Mouse (Mus musculus): ENCODE results near the gene Gpr176. TPM values are rescaled to one million over a fixed set of nuclear protein-coding genes. Genes with fewer than 3 reads are reported as not detected.
A peak's percentile ranks its signal among the peaks of the same experiment; 100 is the strongest.
"Not testable (repeated sequence)": the region's sequence is repeated elsewhere in the genome, so short reads cannot be mapped to it uniquely, and the experiment has no call there.

Gene Gpr176
- total RNA-seq, 2 experiments from 2014 or later, result 12.5 to 13.1 TPM

GRCm38 (mm10) chr2:118303456-118303855 is 69.8 kb downstream of the Gpr176 start:
- DNase-seq (ENCODE audit: extremely low spot score in 1 of 2, low spot score in 1 of 2), result no peak

DNA sequence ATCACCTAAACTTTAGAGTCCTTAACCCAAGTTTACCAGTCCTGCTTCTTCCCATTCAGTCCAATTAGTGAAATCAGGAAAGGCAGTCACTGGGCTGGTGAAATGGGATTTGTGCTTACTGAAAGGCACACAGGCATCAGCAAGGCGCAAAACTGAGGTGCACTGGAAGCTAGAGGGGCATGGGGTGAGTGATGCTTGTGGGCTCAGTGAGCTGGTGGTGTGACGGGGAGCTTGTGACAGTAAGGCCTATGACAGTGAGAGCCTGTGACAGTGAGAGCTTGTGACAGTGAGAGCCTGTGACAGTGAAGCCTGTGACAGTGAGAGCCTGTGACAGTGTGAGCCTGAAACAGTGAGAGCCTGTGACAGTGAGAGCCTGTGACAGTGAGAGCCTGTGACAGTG is 71.6 kb downstream of the Gpr176 start:
- no peak for DNase-seq (ENCODE audit: extremely low spot score in 1 of 2, low spot score in 1 of 2)

GRCm38 (mm10) chr2:118301041-118301545 is 72.1 kb downstream of the Gpr176 start:
- DNase-seq (ENCODE audit: extremely low spot score in 1 of 2, low spot score in 1 of 2), result no peak

- DNase-seq (ENCODE audit: extremely low spot score in 1 of 2, low spot score in 1 of 2), result no peak
These were observed 73.2 kb downstream of the Gpr176 start for GRCm38 (mm10) chr2:118299981-118300380.

GRCm38 (mm10) chr2:118298601-118299000 is 74.6 kb downstream of the Gpr176 start:
- no peak for DNase-seq (ENCODE audit: extremely low spot score in 1 of 2, low spot score in 1 of 2)

DNA sequence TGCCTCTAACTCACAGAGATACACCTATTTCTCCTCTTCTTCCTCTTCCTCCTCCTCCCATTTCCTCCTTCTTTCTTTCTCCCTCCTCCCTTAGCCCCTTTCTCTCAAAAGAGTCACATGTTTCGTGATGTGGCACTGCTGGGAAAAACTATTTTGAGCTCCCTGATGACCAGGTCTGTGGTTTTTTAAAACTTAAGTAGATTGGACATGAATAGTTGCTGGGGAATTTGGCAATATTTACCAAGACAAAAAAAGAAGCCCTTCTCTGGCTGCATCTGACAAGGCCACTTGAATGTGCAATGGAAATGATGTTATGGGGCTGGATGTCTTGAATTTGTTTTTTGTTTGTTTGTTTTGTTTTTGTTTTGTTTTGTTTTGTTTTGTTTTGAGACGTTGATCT is 75.3 kb downstream of the Gpr176 start:
- no peak for DNase-seq (ENCODE audit: extremely low spot score in 1 of 2, low spot score in 1 of 2)

DNA sequence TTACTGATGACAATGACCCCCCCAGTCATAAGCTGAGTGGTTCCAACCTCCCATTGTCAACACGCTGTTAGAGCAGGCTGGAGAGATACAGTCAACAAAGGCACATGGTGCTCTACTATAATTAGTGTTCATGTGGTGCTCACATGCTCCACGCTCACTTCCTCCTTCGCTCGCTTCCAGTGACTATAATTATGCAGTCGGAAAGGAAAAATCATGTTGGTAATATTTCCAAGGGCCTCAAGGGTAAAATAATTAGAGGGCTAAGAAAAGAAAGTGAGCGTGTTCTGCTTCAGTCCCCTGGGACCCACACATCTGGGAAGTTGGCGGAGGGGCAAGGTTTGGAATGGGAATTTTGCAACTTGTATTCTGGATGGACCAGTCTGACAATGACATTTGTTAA is 77.7 kb downstream of the Gpr176 start:
- DNase-seq (ENCODE audit: extremely low spot score in 1 of 2, low spot score in 1 of 2), result no peak

DNA sequence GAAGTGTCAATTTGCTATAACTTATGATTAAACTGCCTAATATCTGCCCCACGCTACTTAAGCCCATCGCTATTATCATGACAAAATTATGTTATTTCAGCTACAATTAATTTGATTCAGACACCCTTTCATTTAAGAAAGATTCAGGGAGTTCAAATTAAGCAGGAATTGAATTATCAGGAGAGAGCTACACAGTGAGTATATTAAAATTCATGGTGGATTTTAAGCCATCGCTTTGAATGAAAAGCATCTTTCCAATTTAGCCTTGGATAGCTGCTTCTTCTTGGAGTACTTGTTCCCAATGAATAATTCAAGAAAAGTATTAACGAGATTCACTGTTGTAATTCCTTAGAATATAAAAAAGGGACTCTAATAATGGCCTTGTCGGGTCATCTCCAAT is 79.6 kb downstream of the Gpr176 start:
- no peak for DNase-seq (ENCODE audit: extremely low spot score in 1 of 2, low spot score in 1 of 2)

DNA sequence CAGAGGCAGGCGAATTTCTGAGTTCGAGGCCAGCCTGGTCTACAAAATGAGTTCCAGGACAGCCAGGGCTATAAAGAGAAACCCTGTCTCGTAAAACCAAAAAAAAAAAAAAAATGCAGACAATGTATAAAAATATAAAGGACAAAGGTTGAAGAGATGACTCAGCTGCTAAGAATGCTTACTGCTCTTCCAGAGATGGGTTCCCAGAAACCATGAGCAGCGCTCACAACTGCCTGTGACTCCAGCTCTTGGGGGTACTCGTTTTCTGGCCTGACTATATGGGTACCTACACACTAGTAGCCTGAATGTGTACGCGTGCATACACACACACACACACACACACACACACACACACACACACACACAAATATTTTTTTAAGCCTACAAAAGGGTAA is 84.2 kb downstream of the Gpr176 start:
- not testable (repeated sequence) for DNase-seq (ENCODE audit: extremely low spot score in 1 of 2, low spot score in 1 of 2)

DNA sequence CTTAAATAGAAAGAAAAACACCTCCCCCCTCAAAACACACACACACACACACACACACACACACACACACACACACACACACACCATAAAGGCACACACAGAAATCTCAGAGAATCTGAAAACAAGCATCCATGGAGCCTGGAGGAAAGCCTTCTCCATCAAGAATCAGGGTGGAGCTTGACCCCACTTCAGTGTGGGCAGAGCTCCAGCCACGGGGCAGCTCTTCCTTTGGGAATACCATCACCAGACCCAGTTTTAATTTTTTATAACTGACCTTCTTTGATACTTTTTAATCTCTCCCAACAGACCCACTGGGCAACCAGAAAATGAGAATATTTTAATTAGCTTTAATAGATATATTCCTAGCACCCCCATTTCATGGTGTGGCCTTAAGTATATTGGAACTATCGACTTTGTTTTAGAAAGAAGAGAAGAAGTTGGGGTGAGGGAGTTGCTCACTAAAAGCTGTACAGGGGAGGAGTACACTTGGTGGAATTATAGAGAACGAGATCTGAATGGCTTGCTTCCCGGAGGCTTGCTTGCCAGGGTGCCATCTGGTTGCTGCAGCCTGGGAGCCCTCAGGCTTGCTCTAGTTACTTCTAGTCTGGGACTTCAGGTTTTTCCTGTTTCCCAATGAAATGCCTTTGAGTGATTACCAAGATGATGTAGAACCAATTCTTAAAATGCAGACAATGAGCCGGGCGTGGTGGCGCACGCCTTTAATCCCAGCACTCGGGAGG is 84.7 kb downstream of the Gpr176 start:
- no peak for DNase-seq (ENCODE audit: extremely low spot score in 1 of 2, low spot score in 1 of 2)

DNA sequence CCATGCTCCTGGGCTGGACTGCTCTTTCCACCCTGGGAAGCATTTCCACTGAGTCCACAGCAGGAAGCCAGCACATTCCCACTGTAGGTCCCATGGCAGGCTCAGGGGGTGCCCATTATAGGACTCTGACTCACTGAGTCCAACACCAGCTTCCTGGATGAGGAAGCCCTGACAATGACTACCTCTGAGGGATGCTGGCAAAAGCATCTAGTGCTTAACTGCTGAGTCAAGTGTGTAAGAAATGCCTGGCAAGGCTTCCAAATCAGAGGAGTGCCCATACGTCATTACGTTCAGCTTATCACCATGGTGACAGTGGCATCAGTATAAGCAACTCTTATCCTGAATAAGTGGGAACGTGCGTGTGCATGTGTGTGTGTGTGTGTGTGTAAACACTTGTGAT is 85.5 kb downstream of the Gpr176 start:
- no peak for DNase-seq (ENCODE audit: extremely low spot score in 1 of 2, low spot score in 1 of 2)

- no peak for DNase-seq (ENCODE audit: extremely low spot score in 1 of 2, low spot score in 1 of 2)
These were observed 90.8 kb downstream of the Gpr176 start for GRCm38 (mm10) chr2:118282467-118282866.

DNA sequence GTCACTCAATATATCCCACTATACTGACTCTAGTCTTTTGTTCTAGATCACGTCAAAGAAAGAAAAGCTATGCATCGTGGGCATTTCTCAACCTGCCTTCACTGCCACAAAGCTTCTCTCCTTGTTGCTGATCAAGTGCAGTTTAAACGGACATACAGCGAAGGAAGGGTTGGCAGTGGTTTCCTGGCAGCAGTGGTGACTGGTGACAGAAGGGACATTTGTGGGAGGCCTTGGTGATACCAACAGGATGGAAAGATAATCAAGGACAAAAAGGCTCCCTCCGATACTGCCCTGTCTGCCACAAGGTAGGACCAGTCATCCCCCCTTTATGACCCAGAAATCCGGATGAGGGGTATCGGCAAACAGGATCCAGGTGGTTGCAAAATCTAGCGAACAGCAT is 95.0 kb downstream of the Gpr176 start:
- DNase-seq (ENCODE audit: extremely low spot score in 1 of 2, low spot score in 1 of 2), result no peak

DNA sequence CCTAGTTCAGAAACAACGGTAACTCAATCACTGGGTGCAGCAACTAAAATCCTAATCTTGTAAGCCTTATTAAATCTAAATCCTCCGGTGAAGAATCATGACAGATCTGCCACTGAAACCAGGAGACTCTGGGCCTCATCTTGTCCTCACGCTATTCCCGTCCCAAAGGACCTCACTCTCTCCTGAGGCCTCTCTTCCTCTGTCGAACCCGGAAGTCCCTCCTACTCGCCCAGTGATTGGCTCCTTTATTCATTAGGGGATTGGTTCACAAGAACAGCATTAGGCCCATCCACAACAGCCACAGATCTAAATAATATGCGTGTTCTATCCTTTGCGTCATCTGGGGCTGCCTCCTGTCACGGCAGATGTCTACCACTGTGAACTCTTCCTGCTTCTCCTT is 101.6 kb downstream of the Gpr176 start:
- DNase-seq (ENCODE audit: extremely low spot score in 1 of 2, low spot score in 1 of 2), result no peak

DNA sequence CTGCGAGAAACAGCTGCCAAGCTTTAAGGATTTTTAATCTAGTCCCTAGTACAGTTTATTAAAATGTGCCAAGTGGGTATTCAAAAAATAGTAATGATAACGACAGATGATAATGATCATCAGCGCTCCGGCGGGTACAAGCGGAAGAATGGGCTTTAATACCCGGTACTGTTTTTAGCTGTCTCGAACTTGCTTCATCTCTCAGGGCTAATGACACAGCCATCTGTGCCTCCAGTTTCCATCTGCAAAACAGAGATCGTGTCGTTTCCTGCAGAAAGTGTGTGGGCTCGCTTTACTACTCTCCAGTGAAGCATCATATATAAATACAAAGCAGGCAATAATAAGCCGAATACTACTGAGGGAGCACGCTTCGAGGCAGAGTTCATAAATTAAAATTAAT is 103.0 kb downstream of the Gpr176 start:
- peak in 1 of 2 experiments; percentile 16 for DNase-seq (ENCODE audit: extremely low spot score in 1 of 2, low spot score in 1 of 2)

GRCm38 (mm10) chr2:118263914-118264201 is 109.4 kb downstream of the Gpr176 start:
- no peak for DNase-seq (ENCODE audit: extremely low spot score in 1 of 2, low spot score in 1 of 2)

GRCm38 (mm10) chr2:118263151-118263913 is 109.9 kb downstream of the Gpr176 start:
- DNase-seq (ENCODE audit: extremely low spot score in 1 of 2, low spot score in 1 of 2), result peak in 1 of 2 experiments; percentile 52

GRCm38 (mm10) chr2:118262673-118263072 is 110.5 kb downstream of the Gpr176 start:
- DNase-seq (ENCODE audit: extremely low spot score in 1 of 2, low spot score in 1 of 2), result peak in 1 of 2 experiments; percentile 51

DNA sequence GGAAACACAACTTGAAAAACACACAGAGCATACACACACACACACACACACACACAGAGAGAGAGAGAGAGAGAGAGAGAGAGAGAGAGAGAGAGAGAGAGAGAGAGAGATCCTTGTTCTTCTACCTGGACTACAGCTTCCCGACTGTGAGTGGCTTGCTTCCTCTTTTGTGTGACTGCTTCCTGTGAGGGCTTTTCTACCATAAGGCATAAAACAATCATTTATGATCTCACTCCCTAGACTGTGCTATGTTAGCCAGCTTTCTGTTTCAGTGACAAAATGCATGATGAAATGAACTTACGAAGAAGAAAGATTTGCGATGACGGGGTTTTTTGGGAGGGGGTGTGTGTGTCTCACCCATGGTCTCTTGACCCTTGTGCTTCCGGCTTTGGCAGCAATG is 113.5 kb downstream of the Gpr176 start:
- DNase-seq (ENCODE audit: extremely low spot score in 1 of 2, low spot score in 1 of 2), result no peak

GRCm38 (mm10) chr2:118257094-118257493 is 116.1 kb downstream of the Gpr176 start:
- no peak for DNase-seq (ENCODE audit: extremely low spot score in 1 of 2, low spot score in 1 of 2)

GRCm38 (mm10) chr2:118256621-118257053 is 116.6 kb downstream of the Gpr176 start, which contains the start of gene Fsip1:
Gene Fsip1, minus strand, starts transcription at chr2:118256966.
- DNase-seq (ENCODE audit: extremely low spot score in 1 of 2, low spot score in 1 of 2), result peak; percentile 33

- no peak for DNase-seq (ENCODE audit: extremely low spot score in 1 of 2, low spot score in 1 of 2)
These were observed 118.7 kb downstream of the Gpr176 start for GRCm38 (mm10) chr2:118254516-118254915.

Data from layer of hippocampus, postnatal 25 days (tissue).